Mouse (Mus musculus): ENCODE data around the gene Olfr692. TPM values are rescaled to one million over a fixed set of nuclear protein-coding genes. Genes with fewer than 3 reads are reported as not detected.
"Not testable (repeated sequence)": the region's sequence is repeated elsewhere in the genome, so short reads cannot be mapped to it uniquely, and the experiment has no call there.

Olfr692 gene
- total RNA-seq (2021) = not detected

DNA sequence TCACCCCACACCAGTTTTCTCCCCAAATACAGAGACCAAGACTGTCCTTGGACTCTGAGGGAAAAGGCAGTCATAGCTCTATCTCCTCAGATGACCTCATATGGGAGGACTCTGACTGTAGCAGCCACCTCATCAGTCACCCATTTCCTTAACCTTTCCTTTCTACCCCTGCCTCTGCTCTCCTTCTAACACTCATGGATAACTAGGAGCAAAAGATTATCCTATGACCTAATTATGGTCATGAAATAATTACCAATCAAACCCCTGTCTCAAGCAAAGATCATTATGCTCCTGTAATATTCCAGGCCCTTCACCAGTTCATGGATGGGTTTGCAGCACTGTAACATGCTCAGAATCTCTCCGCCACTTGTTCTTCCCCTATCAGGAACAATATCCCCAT lies at the start of gene Olfr692:
TSS of gene Olfr692 (plus strand) at position 301 of the 400 bp plus-strand sequence.
- DNase-seq = no peak

DNA sequence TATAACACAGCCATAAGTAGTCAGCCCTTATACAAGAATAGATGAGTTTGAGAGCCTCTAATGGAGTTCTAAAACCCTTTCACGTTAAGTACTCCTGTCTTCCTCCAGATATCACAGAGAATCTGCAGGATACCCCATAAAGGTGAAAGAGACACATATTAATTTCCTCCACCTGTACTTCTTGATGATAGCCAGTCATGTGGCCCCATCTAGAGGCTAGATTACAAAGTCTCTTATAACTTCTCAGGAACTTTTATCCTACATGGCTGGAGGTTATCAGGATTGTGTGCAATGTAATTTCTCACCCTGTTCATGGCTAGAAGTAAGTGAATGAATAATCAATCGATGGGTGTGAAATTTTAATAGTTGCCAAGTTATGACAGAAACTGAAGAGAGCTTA lies 42.7 kb upstream of the Olfr692 start:
- DNase-seq = no peak

DNA sequence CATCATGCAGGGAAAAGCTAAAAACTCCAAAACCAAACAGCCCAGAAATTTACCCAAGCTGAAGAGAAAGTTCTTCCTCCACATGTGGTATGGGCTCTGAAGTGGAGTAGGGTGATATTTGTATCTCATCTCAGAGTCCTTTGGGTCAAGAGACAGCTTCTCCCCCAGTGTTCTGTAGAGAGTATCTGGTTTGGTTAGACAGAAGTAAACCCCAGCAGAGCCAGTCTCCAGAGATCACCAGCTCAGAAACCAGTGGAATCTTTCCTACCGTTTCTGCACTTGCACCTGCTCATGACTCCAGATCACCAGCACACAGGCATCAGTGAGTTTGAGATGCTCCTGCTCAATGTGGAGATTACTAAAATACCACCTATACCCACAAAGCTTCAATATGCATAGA lies 34.0 kb upstream of the Olfr692 start, which contains the start of gene Olfr690:
TSS of gene Olfr690 (minus strand) at position 101 of the 400 bp plus-strand sequence.
- no peak for DNase-seq

DNA sequence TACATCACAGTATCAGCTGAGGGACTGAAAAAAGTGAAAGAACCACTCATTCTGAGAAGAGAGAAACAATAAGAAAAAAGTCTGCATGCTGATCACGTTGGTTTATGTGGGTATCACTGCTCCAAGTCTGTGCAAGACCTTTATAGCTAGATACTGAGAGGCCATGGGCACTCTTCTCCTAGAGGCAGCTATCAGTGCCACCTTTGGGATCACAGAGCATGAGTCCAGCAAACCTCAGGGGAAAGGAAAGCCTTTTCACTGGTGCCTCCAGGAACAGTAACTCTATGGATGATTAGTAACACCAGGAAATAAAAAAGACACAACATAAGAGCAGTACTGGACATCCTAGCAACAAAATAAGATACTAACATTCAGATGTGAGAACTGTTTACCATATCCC lies 25.9 kb upstream of the Olfr692 start, which contains the start of gene Olfr691:
TSS of gene Olfr691 (minus strand) at position 101 of the 400 bp plus-strand sequence.
- DNase-seq = no peak

DNA sequence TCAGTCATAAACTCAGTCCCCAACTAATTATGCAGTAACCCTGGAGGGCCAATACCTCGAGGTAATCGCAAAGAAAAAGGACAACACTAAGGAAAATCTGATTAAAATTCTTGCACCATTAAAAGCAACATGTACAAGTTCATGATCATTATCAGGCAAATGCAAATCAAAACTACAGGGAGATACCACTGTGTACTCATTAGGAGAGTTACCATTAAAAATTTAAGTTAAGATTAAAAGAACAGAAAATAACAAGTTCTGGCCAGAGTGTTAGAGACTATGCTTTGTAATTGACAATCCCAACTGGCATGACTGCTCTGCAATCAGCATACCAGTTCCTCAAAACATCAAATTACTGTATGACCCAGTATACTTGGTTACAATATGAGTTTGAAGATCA lies 25.3 kb upstream of the Olfr692 start:
- no peak for DNase-seq

DNA sequence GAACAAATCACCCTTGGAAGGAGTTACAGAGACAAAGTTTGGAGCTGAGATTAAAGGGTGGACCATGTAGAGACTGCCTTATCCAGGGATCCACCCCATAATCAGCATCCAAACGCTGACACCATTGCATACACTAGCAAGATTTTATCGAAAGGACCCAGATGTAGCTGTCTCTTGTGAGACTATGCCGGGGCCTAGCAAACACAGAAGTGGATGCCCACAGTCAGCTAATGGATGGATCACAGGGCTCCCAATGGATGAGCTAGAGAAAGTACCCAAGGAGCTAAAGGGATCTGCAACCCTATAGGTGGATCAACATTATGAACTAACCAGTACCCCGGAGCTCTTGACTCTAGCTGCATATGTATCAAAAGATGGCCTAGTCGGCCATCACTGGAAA lies 12.0 kb upstream of the Olfr692 start:
- DNase-seq = not testable (repeated sequence)

DNA sequence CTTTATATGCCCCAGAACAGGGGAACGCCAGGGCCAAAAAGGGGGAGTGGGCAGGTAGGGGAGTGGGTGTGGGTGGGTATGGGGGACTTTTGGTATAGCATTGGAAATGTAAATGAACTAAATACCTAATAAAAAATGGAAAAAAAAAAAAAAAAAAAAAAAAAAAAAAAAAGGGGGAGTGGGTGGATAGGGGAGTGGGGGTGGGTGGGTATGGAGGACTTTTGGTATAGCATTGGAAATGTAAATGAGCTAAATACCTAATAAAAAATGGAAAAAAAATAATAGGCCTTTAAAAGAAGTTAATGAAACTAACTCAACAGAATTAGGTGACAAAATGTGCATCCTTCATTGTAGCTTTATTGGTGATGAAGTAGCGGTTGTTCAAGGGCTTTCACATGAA lies 11.5 kb upstream of the Olfr692 start:
- DNase-seq = not testable (repeated sequence)

DNA sequence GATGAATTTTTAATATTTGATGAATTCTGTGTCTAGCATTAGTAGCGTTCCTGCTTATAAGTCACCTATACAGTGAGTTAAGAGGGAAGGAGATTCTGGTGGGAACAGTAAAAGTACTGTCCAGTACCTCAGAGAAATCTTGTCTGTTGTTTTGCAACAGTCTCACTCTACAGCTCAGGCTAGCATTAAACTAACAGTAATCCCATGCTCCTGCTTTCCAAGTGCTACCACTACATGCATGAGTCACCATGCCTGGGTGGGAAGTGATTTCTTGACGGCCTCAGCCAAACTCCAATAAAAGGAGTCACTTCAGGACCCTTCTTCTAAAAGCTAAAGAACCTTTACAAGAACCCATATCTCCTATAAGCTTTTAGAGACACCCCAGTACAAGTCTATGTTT lies 6.3 kb upstream of the Olfr692 start:
- no peak for DNase-seq

DNA sequence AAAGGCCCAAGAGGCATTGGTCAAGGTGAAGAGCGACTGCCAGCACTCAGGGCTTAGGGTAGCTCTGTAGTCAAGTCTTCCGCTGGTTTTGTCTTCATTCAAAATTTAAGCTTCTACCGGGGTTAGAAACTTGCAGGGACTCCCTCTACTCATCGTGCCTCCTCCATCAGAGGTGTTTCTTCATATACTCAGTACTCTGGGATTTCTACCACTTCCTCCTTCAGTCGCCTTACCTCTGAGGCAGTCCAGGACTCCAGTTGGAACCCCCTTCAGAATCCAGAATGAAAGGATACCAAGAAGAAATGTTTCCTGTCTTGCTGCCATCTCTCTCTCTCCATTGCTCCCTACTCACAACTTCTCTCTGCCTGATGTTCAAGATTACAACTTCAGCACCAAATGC lies 762 bp upstream of the Olfr692 start:
- DNase-seq = no peak

DNA sequence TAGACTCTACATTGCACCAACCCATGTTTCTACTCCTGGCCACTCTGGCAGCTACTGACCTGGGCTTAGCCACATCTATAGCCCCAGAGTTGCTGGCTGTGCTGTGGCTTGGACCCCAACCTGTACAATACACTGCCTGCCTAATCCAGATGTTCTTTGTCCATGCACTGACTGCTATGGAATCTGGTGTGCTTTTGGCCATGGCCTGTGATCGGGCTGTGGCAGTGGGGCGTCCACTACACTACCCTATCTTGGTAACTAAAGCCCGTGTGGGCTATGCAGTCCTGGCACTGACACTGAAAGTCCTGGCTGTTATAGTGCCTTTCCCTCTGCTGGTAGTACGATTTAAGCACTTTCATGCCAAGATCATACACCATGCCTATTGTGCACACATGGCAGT lies 491 bp downstream of the Olfr692 start:
- no peak for DNase-seq

DNA sequence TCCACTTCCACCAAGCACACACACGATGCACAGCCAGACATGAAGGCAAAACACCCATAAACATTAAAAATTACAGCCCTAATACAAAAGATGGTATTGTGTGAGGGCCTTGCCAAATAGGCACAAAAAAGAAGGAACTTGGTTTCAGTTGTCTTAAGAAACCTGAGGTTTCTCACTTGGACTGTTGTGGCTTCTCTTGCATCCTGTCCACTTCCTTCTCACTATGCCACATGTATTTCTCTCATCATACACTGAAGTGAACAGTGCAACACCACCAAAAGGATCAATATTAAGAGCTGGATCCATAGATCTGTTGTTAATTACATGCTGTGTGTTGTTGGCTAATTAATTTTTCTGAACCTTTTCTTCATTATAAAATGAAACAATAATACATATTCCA lies 4.9 kb downstream of the Olfr692 start:
- no peak for DNase-seq

DNA sequence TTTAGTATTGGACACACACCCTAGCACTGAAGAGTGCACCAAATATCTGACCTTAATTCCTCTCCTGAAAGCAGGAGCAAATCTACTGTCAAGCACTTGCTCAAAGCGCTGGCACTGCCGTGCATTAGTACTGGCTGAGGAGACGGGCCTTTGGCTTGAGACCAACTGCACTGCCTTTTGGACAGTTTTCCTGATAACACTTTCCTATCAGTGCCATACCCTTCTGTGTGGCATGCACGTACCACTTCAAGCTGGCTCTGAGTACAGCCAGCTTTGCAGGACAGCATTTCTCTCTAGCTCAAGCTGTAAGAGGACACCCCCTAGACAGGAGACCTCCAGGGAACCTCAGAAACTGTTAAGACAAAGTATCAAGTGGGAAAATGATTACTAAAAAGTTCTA lies 5.5 kb downstream of the Olfr692 start:
- peak; percentile 70 for DNase-seq

DNA sequence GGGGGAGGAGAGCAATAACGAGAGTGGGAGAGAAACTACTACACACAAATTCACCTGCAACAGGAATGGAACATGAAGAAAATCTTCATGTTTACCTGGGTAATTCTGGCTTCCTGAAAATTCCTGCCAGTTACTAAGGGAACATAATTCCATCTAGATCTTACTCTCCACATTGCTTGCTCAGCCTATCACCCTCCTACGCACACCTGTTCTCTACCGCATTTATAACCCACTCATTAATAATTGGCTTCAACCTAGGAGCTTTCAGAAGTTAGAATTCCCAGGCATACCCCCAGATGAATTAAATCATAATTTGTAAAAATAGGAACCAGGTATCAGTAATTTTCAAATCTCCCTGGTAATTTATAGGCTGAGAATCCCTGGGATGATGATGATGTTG lies 5.9 kb downstream of the Olfr692 start:
- DNase-seq = no peak

DNA sequence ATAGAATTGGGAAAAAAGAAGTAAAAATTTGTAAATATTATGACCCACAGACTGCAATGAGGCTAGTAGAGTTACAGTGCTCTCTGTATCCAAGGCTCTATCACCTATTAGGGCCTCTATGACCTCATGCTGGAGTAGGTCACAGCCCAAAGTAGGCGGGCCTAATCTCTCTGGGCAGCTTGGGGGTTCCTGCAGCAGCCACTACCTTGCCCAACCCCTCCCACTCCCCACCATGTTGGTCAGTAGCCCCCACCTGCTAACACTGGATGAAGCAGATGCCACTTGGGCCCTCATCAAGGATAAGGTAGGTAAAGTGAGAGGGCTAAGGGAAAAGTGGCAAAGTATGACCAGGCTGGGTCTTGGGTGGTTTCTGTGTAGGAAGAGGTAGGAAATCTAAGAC lies 6.8 kb downstream of the Olfr692 start, which contains the start of gene Gm5901:
TSS of gene Gm5901 (plus strand) at position 173 of the 400 bp plus-strand sequence.
- no peak for DNase-seq

DNA sequence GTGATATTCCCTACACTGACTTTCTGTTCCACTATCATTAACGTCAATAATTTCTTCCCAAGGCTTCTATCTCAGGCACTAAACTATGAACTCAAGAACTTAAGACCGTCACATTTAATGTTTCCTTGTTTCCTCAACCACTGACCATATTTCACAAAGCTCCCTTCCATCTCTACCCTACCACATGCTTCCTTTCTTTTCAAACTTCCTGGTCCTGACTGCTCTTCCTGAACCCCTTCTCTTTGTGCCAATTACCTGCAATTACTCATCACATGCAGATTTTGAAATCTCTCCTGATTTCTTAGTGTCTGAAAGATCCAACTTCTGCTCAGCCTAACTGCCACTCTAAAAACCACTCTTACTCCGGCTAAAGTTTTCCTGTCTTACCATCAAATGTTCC lies 12.3 kb downstream of the Olfr692 start:
- DNase-seq = no peak

DNA sequence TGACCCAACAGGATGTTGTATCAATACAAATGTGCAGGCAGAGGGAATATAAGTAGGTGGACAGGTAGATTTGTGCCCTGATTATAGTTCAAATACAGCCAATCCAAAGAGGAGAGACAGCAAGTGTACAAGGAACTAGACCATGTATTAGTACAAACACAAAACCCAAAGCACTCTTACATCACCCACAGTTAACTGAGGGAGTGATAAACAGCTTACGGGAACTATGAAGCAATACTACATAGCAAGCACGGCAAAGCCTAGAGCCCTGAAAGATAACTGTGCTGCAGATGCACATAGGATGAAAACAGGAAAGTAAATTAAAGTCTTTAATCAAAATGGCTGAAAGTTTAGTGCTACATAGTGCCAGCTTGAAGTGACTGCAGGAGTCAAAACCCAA lies 19.7 kb downstream of the Olfr692 start:
- DNase-seq = no peak

DNA sequence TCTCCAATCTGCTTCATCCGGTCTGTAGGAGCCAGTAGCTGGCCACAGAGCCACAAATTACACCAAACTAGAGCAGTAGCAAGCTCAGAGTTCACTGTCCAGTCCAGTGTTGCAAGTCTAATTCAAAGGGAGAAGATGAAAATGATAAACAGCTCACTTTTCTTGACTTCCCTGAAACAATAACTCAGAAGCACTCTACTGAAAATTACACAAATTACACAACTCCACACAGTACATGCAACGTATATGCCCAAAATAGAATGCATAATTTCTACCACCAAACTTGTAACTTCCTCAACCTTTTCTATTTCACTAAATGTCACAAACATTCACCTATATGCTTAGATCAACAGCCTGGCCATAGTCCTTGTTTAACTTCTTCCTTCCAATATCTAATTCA lies 22.2 kb downstream of the Olfr692 start:
- DNase-seq = no peak

DNA sequence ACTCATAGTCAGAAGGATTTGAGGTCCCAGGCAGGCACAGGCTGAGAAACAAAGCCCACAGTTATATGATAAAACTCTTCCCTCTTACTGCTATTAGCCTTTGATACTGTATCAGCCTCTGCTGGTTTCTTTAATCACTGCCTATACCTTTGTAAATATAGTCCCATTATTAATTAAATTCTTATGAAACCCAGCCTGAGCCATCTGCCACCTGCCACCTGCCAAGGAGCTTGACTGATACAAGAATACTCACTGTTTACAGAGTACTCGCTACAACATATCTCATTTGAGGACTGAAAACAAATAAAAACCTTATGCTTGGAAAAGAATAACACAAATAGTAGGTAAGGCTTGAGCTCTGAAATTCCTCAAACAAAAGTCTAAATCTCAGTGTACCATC lies 26.6 kb downstream of the Olfr692 start:
- DNase-seq = no peak

DNA sequence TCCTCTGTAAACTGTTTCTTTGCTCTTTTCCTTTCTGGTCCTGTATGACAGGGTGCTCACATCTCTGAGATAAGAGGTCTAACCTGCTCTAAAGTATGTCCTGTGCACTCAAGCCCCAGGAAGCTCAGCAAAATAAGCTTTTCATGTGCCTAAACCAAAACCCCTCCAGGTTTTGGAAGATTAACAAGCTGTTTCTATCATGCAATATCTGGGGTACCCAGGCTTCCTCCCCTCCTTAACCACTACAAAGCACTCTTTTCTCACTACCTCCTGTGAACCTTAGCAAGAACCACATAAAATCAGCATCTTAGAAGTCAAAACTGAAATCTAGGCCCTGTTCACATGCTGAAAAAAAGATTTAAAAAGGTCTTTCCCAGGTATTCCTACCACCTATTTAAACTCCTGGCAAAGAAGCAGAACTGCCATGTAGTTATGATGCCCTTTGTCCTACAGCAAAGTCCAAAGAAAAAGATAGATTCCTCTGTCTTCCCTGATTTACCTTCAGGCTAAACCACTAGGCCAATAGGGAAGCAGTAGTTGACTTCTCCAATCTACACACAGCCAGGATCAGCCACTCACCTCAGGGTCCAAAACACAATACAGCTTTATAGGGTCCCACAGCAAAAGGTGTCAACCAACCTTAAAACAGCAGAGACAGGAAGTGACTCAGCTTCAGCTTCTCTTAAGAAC lies 27.2 kb downstream of the Olfr692 start:
- DNase-seq = no peak

DNA sequence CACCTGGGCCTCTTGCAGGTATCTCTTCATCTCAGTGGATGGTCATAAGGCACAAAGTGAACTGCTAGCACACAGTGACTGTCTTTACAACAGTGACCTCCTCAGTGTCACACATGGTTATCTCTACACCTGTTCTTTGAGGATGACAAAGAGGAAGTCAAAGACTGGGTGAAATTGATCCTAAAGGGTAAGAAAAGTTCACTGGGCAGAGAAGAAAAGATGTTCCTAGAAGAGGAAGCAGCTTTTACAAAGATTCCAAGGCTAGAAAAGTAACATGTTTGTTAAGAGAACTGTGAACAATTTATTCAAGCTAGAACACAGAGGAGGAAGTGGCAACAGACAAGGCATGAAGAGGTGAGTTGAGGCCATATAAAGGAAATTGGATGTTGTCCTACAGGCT lies 28.1 kb downstream of the Olfr692 start:
- no peak for DNase-seq

DNA sequence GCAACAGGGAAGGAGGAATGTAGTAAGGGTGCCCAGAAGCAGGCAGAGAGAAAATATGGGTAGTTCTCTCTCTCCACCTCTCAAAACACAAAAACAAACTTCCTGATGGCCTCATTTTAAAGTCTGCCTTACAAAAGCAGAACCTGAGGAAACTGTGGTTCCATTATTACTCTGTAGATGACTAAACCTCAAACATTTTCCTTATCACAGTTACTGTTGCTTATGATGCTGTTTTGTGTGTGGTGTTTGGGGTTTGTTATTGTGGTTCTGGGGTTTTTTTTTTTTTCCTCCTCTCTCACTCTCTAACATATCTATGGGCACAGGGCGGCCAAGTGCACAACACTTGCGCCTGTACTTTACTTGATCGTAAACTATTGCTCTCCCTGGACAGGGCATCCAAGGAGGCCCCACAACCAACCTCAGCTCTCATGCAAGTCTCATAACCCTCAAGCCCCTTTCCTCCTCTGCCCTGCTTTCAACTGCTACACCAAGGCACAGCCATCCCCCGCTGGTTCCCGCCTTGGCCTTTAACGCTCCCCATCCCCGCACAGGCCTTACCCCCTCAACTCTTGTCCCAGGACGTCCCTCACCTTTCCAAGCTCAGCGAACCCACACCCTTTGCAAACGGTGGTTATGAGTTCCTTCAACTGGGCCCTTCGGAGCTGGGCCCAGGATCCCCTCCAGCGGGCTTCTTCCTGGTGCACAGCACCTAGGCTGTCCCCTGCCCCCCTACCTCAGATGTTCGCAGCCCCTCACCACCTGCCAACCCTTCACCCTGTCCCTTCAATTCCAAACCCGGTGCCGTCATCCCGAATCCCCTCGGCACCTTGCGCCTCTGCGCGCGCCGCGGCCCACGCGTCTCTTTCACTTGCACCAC lies 31.3 kb downstream of the Olfr692 start:
- no peak for DNase-seq

DNA sequence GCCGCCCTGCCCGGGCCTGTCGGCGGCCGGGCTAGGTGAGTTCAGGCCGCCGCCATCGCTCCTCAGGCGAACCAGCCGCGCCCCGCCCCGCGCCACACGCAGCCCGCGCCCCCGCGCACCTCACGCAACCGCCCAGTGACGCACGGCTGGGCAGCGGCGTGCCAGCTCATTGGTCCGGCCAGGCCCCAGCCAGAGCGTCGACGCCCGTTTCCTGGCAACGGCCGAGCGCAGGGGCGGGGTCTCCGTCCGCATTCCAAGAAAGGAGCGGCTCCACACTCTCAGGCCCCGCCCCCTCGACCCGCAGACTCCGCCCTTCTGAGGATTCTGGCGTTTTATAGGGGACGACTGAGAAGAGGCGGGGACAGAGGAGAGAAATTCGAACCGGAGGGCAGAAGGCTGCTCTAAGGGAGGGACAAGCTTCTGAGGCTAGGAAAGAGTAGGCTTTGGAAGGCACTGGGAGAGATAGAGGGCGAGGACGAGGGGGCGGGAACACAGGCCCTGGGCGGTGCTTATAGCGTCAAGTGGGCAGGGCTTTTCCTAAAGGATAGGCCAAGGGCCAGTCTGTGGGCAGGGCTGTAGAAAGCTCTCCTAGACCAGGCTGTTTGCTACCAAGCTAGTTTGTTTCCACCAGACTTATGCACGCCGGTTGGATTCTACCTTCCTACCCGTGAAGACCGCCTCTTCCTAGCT lies 32.0 kb downstream of the Olfr692 start, which contains the start of gene Fam160a2:
TSS of gene Fam160a2 (minus strand) at position 120 of the 690 bp plus-strand sequence.
- DNase-seq = peak; percentile 100

DNA sequence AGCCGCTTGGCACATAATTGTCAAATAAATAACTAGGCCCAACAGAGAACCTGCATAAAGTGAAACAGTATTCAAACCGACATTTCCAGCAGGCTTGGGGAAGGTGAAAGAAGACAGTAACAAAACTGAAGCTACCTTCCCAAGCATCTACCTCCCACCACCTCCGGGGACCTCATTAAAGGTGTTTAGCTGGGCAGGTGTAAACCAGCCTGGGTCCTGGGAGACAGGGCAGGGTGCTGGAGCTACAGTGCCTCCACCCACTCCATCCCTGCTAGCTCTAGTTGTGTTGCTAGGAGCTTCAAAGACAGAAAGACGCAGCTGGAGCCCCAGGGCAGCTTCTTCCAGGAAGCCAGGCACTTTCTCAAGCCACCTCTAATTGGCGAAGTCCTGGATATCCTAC lies 36.2 kb downstream of the Olfr692 start, which contains the start of gene Cnga4:
TSS of gene Cnga4 (plus strand) at position 301 of the 400 bp plus-strand sequence.
- DNase-seq = no peak
